Mouse (Mus musculus): ENCODE results near the gene Igsf9.
A peak's percentile ranks its signal among the peaks of the same experiment; 100 is the strongest.

Igsf9 gene

DNA sequence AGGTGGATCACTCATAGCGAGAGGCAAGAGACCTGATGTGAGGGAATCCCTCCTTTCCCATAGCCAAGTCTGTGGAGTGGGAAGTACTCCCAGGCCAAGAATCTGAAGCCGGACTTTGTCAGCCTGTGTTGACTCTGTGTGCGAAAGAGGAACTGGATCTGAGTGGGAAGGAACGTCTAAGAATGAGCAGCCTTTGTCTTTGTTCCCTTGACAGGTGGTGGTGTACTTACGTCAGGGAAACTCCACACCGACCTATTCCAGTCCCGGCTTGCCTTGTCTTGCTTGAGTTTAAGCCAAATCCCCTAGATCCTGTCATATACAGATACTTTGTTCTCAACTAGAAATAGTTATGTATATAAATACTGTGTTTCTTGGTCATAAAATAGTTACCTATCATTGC is 40.9 kb downstream of the Igsf9 start:
- H3K36me3 ChIP-seq (ENCODE audit: insufficient read depth, low read length): no peaks in the 10 kb centered on the region
- H3K9me3 ChIP-seq (ENCODE audit: low read length): peaks cover 5% of the 10 kb centered on the region
- peaks cover 18% of the 10 kb centered on the region for H3K27me3 ChIP-seq (ENCODE audit: insufficient read depth, low read length)
- no peak overlapping the region for H3K4me3 ChIP-seq (replicated peaks; ENCODE audit: low read length)
- peaks cover 67% of the 10 kb centered on the region for H3K4me1 ChIP-seq (replicated peaks; ENCODE audit: low read depth, low read length)
- no peak for TF ChIP-seq NANOG (IDR thresholded peaks at IDR 0.05; ENCODE audit: borderline replicate concordance, low read length)
- no peak for TF ChIP-seq CTCF (conservative IDR thresholded peaks at IDR 0.05; ENCODE audit: low read length)
- TF ChIP-seq POU5F1 (IDR thresholded peaks at IDR 0.05; ENCODE audit: borderline replicate concordance, low read length): no peak

DNA sequence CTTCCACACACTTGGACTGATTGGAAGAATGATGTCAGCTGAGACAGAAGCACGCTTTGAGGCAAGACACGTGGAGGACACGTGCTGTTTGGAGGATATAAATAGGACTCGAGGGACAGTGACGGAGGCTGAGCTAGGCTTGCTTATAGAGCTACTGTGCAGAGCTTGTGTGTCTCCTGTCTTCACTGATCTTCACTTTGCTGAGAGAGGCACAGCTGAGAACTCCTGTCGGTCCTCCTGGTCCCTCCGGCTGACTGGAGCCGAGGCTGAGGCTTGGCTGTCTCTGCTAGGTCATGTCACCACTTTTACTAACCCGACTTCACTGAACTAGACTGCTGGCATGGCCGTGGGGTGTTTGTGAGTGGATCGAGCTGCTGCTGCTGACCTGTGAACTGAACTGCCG is 42.1 kb downstream of the Igsf9 start:
- no peak overlapping the region for H3K4me3 ChIP-seq (replicated peaks; ENCODE audit: low read length)
- H3K27me3 ChIP-seq (ENCODE audit: insufficient read depth, low read length): peaks cover 21% of the 10 kb centered on the region
- no peaks in the 10 kb centered on the region for H3K36me3 ChIP-seq (ENCODE audit: insufficient read depth, low read length)
- TF ChIP-seq POU5F1 (IDR thresholded peaks at IDR 0.05; ENCODE audit: borderline replicate concordance, low read length): no peak
- no peak for TF ChIP-seq CTCF (conservative IDR thresholded peaks at IDR 0.05; ENCODE audit: low read length)
- no peak for TF ChIP-seq NANOG (IDR thresholded peaks at IDR 0.05; ENCODE audit: borderline replicate concordance, low read length)
- H3K4me1 ChIP-seq (replicated peaks; ENCODE audit: low read depth, low read length): peaks cover 75% of the 10 kb centered on the region
- no peaks in the 10 kb centered on the region for H3K9me3 ChIP-seq (ENCODE audit: low read length)

DNA sequence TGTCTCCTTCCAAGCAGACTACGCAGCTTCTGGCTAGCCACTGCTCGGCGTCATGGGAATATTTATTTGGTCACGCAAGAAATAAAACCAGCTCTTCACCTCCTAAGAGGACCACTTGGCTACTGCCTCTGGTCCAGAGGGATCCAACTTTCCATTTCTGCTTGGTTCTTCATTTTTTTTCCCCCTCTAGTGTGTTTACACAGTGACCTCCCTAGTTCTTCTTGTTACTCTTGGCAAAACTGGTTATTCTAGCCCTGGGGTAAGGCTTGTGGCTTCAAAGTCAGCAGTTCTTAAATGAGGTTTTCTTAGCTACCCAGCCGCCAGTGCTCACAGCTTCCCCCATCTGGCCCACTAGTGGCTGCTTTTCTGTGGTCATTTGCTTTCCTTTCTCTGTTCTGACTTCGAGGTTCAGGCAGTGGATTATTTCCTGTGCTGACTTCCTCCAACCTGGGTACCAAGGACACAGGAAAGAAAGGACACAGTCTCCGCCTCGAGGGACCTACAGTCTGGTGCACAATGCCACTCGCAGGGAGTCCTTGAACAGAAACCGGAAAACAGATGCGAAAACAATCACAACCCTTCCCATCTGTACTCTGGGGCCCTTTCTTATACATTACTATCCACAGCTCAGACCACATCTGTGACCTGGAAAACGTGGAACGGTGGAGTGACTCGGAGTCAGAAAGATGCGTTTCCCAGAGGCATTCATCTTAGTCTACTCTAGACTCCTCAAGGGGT is 43.6 kb downstream of the Igsf9 start:
- Histone ChIP-seq H3K4me1 (replicated peaks; ENCODE audit: low read depth, low read length) (peaks cover 63% of the 10 kb centered on the region), H3K9me3 (ENCODE audit: low read length) (no peaks in the 10 kb centered on the region), H3K4me3 (replicated peaks; ENCODE audit: low read length) (peak overlapping the region; percentile 13; the same call in 1 of the 2 replicates), H3K27me3 (ENCODE audit: insufficient read depth, low read length) (peaks cover 21% of the 10 kb centered on the region), H3K36me3 (ENCODE audit: insufficient read depth, low read length) (no peaks in the 10 kb centered on the region)
- 0 out of 2 replicates have a peak, but pooled peaks have one; percentile 6 for TF ChIP-seq CTCF (conservative IDR thresholded peaks at IDR 0.05; ENCODE audit: low read length)
- TF ChIP-seq POU5F1 (IDR thresholded peaks at IDR 0.05; ENCODE audit: borderline replicate concordance, low read length): no peak
- TF ChIP-seq NANOG (IDR thresholded peaks at IDR 0.05; ENCODE audit: borderline replicate concordance, low read length): peak; percentile 51; the same call in 1 of the 2 replicates

DNA sequence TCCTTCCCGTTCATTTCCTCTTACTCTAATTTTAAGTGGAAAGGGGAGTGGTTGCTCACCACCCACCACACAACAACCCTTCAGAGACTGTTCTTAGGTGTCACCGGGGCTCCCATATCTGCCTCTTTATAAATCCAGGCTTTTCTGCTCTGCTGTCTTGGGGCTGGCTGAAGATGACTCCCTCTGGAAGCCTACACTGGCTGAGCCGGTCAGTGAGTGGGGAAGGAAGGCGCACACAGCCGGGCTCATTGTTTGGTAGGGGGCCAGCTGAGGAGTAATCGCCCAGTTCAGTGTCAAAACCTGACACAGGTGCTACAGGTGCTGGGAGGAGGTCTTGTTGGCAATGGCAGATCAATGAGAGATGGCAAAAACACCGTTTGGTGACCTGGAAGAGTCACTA is 44.4 kb downstream of the Igsf9 start:
- Histone ChIP-seq H3K4me1 (replicated peaks; ENCODE audit: low read depth, low read length) (peaks cover 62% of the 10 kb centered on the region), H3K27me3 (ENCODE audit: insufficient read depth, low read length) (peaks cover 26% of the 10 kb centered on the region), H3K9me3 (ENCODE audit: low read length) (no peaks in the 10 kb centered on the region), H3K36me3 (ENCODE audit: insufficient read depth, low read length) (no peaks in the 10 kb centered on the region), H3K4me3 (replicated peaks; ENCODE audit: low read length) (peak overlapping the region; percentile 56)
- TF ChIP-seq CTCF (conservative IDR thresholded peaks at IDR 0.05; ENCODE audit: low read length) (no peak), POU5F1 (IDR thresholded peaks at IDR 0.05; ENCODE audit: borderline replicate concordance, low read length) (no peak), NANOG (IDR thresholded peaks at IDR 0.05; ENCODE audit: borderline replicate concordance, low read length) (no peak)

DNA sequence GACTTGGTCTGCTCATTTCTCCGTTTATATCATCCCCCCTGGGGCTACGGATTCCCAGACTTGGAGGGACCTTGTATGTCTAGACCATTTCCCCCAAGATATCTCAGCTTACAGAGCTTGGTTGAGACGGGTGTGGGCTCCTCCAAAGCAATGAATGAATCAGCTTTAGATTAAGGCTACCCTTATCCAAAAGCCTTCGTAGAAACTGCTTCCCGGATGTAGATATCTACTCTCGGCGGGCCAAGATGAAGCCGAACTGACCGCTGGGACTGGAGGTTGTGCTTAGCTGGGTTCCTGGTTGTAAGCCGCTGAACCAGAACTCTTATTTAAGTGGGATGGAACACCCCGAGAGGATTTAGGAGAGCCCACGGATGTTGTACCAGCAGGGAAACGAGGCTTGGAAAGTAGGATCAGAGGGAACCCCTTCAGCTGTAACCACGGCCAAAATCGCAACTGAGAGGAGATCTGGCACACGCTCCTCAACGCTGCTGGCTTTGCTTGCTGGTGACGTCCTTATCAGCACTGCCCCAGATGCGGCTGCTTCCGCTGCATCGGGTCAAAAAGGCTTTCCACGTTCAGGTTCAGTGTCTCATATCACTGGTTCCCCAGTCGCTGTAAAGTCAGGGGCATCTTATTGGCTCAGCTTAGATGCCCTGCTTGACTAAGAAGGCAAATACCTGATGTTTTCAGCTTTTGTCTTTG is 44.9 kb downstream of the Igsf9 start:
- no peak for TF ChIP-seq CTCF (conservative IDR thresholded peaks at IDR 0.05; ENCODE audit: low read length)
- no peak for TF ChIP-seq POU5F1 (IDR thresholded peaks at IDR 0.05; ENCODE audit: borderline replicate concordance, low read length)
- TF ChIP-seq NANOG (IDR thresholded peaks at IDR 0.05; ENCODE audit: borderline replicate concordance, low read length): no peak
- no peaks in the 10 kb centered on the region for H3K9me3 ChIP-seq (ENCODE audit: low read length)
- H3K4me3 ChIP-seq (replicated peaks; ENCODE audit: low read length): peak overlapping the region; percentile 56
- H3K4me1 ChIP-seq (replicated peaks; ENCODE audit: low read depth, low read length): peaks cover 61% of the 10 kb centered on the region
- no peaks in the 10 kb centered on the region for H3K36me3 ChIP-seq (ENCODE audit: insufficient read depth, low read length)
- peaks cover 32% of the 10 kb centered on the region for H3K27me3 ChIP-seq (ENCODE audit: insufficient read depth, low read length)

DNA sequence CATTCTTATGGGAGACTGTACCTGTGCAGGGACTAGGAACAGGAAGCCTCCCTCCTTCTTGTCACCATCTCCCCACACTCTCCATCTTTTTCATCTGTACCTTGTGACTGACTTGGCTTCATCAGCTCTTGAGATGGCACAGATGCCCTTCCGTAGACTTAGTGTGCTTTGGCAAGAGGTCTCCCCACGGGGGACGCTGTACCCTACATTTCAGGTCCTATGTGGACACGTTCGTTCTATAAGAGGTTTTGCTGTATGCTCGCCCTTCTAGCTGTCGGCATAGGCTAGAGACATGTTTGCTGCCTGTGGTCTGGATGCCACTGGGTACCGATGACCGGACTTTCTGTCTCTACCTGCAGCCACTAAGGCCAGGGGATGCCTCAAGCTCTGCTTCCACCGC is 45.8 kb downstream of the Igsf9 start:
- Histone ChIP-seq H3K4me1 (replicated peaks; ENCODE audit: low read depth, low read length) (peaks cover 62% of the 10 kb centered on the region), H3K36me3 (ENCODE audit: insufficient read depth, low read length) (no peaks in the 10 kb centered on the region), H3K9me3 (ENCODE audit: low read length) (no peaks in the 10 kb centered on the region), H3K27me3 (ENCODE audit: insufficient read depth, low read length) (peaks cover 41% of the 10 kb centered on the region), H3K4me3 (replicated peaks; ENCODE audit: low read length) (no peak overlapping the region)
- no peak for TF ChIP-seq CTCF (conservative IDR thresholded peaks at IDR 0.05; ENCODE audit: low read length)
- TF ChIP-seq POU5F1 (IDR thresholded peaks at IDR 0.05; ENCODE audit: borderline replicate concordance, low read length): no peak

DNA sequence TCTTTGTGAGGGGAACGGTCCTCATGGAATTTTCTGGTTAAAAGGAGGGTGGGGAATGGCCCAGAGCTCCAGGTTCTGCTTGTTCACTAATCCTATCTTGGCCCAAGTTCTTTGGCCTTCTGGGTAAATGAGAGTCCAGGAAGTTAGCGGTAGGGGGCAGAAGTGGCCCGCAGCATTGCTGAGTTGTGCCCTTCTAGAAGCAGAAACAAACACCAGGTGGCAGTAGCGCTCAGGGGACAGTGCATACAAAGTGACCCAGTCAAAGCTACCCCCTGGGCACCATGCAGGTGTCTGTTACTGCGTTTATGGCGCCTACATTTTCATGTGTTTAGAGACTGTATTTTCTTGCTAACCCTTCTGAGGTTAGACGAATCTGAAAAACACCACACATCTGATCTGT is 47.1 kb downstream of the Igsf9 start:
- Histone ChIP-seq H3K9me3 (ENCODE audit: low read length) (no peaks in the 10 kb centered on the region), H3K36me3 (ENCODE audit: insufficient read depth, low read length) (no peaks in the 10 kb centered on the region), H3K4me3 (replicated peaks; ENCODE audit: low read length) (no peak overlapping the region), H3K27me3 (ENCODE audit: insufficient read depth, low read length) (peaks cover 52% of the 10 kb centered on the region), H3K4me1 (replicated peaks; ENCODE audit: low read depth, low read length) (peaks cover 69% of the 10 kb centered on the region)
- TF ChIP-seq POU5F1 (IDR thresholded peaks at IDR 0.05; ENCODE audit: borderline replicate concordance, low read length): no peak
- peak; percentile 88 for TF ChIP-seq CTCF (conservative IDR thresholded peaks at IDR 0.05; ENCODE audit: low read length)

DNA sequence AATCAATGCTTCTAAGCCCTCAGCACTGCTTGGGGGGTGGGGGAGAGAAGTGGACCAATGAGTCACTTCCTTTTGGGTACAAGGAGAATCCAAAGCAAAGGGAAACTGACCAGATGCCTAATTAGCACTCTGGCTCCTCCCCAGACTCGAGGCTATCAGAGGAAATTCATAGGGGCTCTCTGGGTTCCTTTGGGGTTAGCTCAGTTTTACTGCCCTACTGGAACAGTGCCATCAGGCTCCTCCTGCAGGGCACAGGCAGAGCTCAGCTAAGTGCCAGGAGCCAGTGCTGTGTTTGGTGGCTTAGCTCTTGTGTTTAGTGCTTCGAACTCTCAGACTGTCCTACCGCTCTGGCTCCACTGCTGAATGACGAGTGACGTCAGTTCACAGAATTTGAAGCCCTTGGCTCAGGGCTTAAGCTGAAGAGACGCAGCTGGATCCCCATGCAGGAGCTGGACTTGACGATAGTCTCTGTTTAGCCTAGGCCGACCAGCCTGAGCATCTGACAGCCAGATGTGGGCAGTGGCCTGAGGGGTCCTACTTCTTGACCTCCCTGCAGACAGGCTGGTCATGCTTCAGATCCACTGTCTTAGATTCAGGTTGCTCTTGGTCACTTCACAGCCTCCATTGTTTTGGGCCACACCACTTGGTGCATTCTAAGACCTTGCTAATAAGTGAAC is 49.1 kb downstream of the Igsf9 start:
- TF ChIP-seq NANOG (IDR thresholded peaks at IDR 0.05; ENCODE audit: borderline replicate concordance, low read length) (no peak), CTCF (conservative IDR thresholded peaks at IDR 0.05; ENCODE audit: low read length) (no peak), POU5F1 (IDR thresholded peaks at IDR 0.05; ENCODE audit: borderline replicate concordance, low read length) (no peak)
- Histone ChIP-seq H3K4me3 (replicated peaks; ENCODE audit: low read length) (no peak overlapping the region), H3K36me3 (ENCODE audit: insufficient read depth, low read length) (no peaks in the 10 kb centered on the region), H3K9me3 (ENCODE audit: low read length) (no peaks in the 10 kb centered on the region), H3K27me3 (ENCODE audit: insufficient read depth, low read length) (peaks cover 72% of the 10 kb centered on the region), H3K4me1 (replicated peaks; ENCODE audit: low read depth, low read length) (peaks cover 65% of the 10 kb centered on the region)
